Mouse (Mus musculus) kidney, embryonic 14.5 days (tissue): ENCODE measurements at regions not wholly inside any gene's neighbourhood (a gene's known extent, or its start where the extent isn't known, plus 50 kb on each side); places are given as distances from the start of the nearest gene placed in this dataset.

Experiments used
- ATAC-seq: fragments of 200-750 bp; cut with Nextera tagmentation; 2 replicates; pipeline ENCODE4 v1.8.0; 2017; ENCODE audit warnings: moderate number of reproducible peaks, mild to moderate bottlenecking, moderate TSS enrichment, moderate library complexity; ENCODE audit not compliant: low FRiP score, low TSS enrichment
- H3K27ac ChIP-seq: fragments of 300-500 bp; sonication (generic); 2 replicates; pipeline ENCODE4 v1.5.1; 2014; ENCODE audit warnings: low read depth, mild to moderate bottlenecking, low read length, moderate library complexity, mixed read lengths
- H3K27me3 ChIP-seq: fragments of 300-500 bp; sonication (generic); 2 replicates; pipeline ENCODE4 v1.6.1; 2014; ENCODE audit warnings: mild to moderate bottlenecking, low read length; ENCODE audit not compliant: control insufficient read depth, insufficient read depth
- H3K36me3 ChIP-seq: fragments of 300-500 bp; sonication (generic); 2 replicates; pipeline ENCODE4 v1.6.1; 2014; ENCODE audit warnings: low read length, mixed read lengths; ENCODE audit not compliant: control insufficient read depth, insufficient read depth
- H3K4me1 ChIP-seq: fragments of 300-500 bp; sonication (generic); 2 replicates; pipeline ENCODE4 v1.6.1; 2014; ENCODE audit warnings: low read length, mixed read lengths; ENCODE audit not compliant: control insufficient read depth, insufficient read depth
- H3K4me2 ChIP-seq: fragments of 300-500 bp; sonication (generic); replicated peaks from 2 replicates; pipeline ENCODE4 v1.6.1; 2014; ENCODE audit warnings: low read depth, mild to moderate bottlenecking, low read length
- H3K4me3 ChIP-seq: fragments of 300-500 bp; sonication (generic); 2 replicates; pipeline ENCODE4 v1.5.1; 2014; ENCODE audit warnings: mild to moderate bottlenecking, low read length
- H3K9ac ChIP-seq: fragments of 300-500 bp; sonication (generic); 2 replicates; pipeline ENCODE4 v1.6.1; 2014; ENCODE audit warnings: low read depth, mild to moderate bottlenecking, low read length, moderate library complexity
- H3K9me3 ChIP-seq: fragments of 300-500 bp; sonication (generic); 2 replicates; pipeline ENCODE4 v1.6.1; 2016; ENCODE audit warnings: low read length; ENCODE audit not compliant: control insufficient read depth
- WGBS: fragments of 180-500 bp; shearing (Covaris S2); extraction: QIAGEN DNeasy Blood & Tissue Kit; methylation state at CpG from one replicate; pipeline ENCODE4 v1.1.7; 2014; 5-methylcytosine and 5-hydroxymethylcytosine counted together

GRCm38 (mm10) chr2:51868878-51869510 lies 66.0 kb downstream of the Rbm43 start:
- Histone ChIP-seq H3K9me3 (no peaks in the 10 kb centered on the region), H3K4me3 (no peak overlapping the region), H3K27me3 (no peaks in the 10 kb centered on the region), H3K36me3 (no peaks in the 10 kb centered on the region), H3K9ac (no peak overlapping the region), H3K4me2 (no peak overlapping the region), H3K27ac (no peak overlapping the region), H3K4me1 (no peaks in the 10 kb centered on the region)
- ATAC-seq = no peak
- WGBS = 63% methylated on average over 4 of the region's 4 CpGs

- no peak overlapping the region for H3K27ac ChIP-seq
- 73% methylated on average over 14 of the region's 14 CpGs for WGBS
These were observed 63.4 kb downstream of the Rbm43 start for GRCm38 (mm10) chr2:51871571-51871970.

More at GRCm38 (mm10) chr2:51871571-51871970, 63.4 kb downstream of the Rbm43 start:
- Histone ChIP-seq H3K4me2 (no peak overlapping the region), H3K9me3 (no peaks in the 10 kb centered on the region), H3K4me1 (no peaks in the 10 kb centered on the region), H3K27me3 (no peaks in the 10 kb centered on the region), H3K9ac (no peak overlapping the region), H3K4me3 (no peak overlapping the region), H3K36me3 (no peaks in the 10 kb centered on the region)
- ATAC-seq = no peak
